Mouse (Mus musculus) heart, adult 2 months (tissue): ENCODE results near the gene Pcnx.

Source experiments
- CTCF ChIP-seq: fragments of 200-600 bp; IDR thresholded peaks from 2 replicates; pipeline ENCODE4 v1.8.1; 2022; ENCODE audit warnings: antibody characterized with exemption, mild to moderate bottlenecking, moderate library complexity
- EP300 ChIP-seq: fragments of 200-500 bp; IDR thresholded peaks from 2 replicates; pipeline ENCODE4 v1.6.1; 2011; ENCODE audit warnings: low read depth, low read length, control low read depth; ENCODE audit not compliant: insufficient read depth
- POLR2A ChIP-seq: fragments of 200-500 bp; IDR thresholded peaks from 2 replicates; pipeline ENCODE4 v1.6.1; 2011; ENCODE audit warnings: mild to moderate bottlenecking, low read depth, low read length, control low read depth; ENCODE audit not compliant: insufficient read depth

GRCm38 (mm10) chr12:81997497-81997896 is 137.7 kb downstream of the Pcnx start:
- TF ChIP-seq CTCF (no peak), POLR2A (no peak), EP300 (no peak)
